Mouse (Mus musculus) WW6 (cell line): ENCODE results near the gene Mycn.

ENCODE experiments used
- DNase-seq: peaks from one replicate; pipeline ENCODE4 v3.0.0-alpha.2; 2013; ENCODE audit warnings: low read depth, low spot score

The Mycn gene

GRCm38 (mm10) chr12:12924446-12924845 lies 17.3 kb downstream of the Mycn start:
- no peak for DNase-seq

GRCm38 (mm10) chr12:12920166-12921157 lies 21.3 kb downstream of the Mycn start:
- no peak for DNase-seq

GRCm38 (mm10) chr12:12916298-12916697 lies 25.4 kb downstream of the Mycn start:
- no peak for DNase-seq

GRCm38 (mm10) chr12:12910356-12910979 lies 31.2 kb downstream of the Mycn start:
- DNase-seq, result no peak

- no peak for DNase-seq
Observed at GRCm38 (mm10) chr12:12909631-12910277, 32.0 kb downstream of the Mycn start.

- no peak for DNase-seq
Observed at GRCm38 (mm10) chr12:12906771-12907170, 34.9 kb downstream of the Mycn start.

- no peak for DNase-seq
Observed at GRCm38 (mm10) chr12:12906321-12906720, 35.4 kb downstream of the Mycn start.

- DNase-seq, result no peak
Observed at GRCm38 (mm10) chr12:12905117-12905516, 36.6 kb downstream of the Mycn start.

- no peak for DNase-seq
Observed at GRCm38 (mm10) chr12:12904512-12904953, 37.2 kb downstream of the Mycn start.

- DNase-seq, result no peak
Observed at GRCm38 (mm10) chr12:12904086-12904485, 37.6 kb downstream of the Mycn start.

GRCm38 (mm10) chr12:12902403-12902802 lies 39.3 kb downstream of the Mycn start:
- no peak for DNase-seq

GRCm38 (mm10) chr12:12898356-12899126 lies 43.2 kb downstream of the Mycn start:
- no peak for DNase-seq

GRCm38 (mm10) chr12:12893986-12894385 lies 47.7 kb downstream of the Mycn start:
- DNase-seq, result no peak

GRCm38 (mm10) chr12:12886191-12886889 lies 55.4 kb downstream of the Mycn start:
- DNase-seq, result no peak
